Mouse (Mus musculus) B cell, adult 2 months (primary cell): Measurements from ENCODE around the gene Tenm2.

Experiments
- DNase-seq, 2 experiments: peaks; one replicate each; pipeline ENCODE4 v3.0.0; 2022

The Tenm2 gene

DNA sequence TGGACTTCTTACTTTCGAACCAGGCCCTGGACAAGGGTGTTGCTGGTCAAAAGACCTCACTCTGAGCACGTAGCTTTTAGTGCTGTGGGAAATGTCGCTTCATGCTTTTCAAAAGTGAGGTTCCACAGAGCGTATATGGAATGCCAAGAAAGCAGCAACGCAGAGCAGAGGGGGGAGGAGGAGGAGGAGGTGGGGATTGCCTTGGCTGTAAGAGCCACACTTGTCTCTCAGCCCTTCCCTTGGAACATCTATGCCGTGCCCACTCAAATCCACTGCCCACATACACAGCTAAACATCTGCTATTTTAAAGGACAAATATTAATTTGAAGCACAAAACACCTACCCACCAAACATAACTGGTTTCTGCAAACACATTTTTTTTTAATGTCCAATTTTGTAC lies 544.9 kb downstream of the Tenm2 start:
- DNase-seq, result no peak

DNA sequence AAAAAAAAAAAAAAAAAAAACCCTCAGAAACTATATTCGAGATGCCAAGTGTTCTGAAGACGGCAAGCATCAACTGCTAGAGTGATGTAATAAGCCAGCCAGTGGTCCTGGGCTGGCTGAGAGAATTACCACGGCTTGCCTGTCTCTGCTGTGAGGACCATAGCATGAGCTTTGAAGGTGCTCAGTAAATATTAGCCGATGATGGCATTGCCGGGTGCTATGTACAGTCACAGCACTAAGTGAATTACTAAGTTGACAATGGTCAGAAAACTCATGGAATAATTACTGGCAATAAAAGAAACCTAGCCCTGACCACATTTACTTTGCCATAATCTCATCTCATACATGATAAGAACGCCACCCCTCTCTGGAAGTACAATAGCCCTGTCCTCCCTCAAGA lies 549.5 kb downstream of the Tenm2 start:
- no peak for DNase-seq

DNA sequence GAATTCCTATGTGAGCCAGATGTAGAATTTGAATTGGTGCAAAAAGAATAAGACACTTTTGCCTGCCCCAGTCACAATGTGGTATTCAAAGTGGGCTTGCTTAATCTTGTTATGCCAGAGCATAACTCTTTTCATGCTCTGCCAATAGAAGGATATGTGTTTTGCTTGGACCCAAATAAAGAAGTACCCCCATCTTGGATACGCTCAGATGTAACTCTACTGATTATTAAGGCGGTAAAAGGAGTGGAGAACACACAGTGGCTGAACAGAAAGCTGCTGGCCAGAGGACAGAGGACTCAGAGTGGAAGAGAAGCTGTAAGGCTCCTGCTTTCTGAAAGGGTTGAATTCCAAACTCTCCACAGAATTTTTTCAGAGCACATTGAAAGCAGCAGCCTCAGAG lies 556.4 kb downstream of the Tenm2 start:
- DNase-seq, result no peak

DNA sequence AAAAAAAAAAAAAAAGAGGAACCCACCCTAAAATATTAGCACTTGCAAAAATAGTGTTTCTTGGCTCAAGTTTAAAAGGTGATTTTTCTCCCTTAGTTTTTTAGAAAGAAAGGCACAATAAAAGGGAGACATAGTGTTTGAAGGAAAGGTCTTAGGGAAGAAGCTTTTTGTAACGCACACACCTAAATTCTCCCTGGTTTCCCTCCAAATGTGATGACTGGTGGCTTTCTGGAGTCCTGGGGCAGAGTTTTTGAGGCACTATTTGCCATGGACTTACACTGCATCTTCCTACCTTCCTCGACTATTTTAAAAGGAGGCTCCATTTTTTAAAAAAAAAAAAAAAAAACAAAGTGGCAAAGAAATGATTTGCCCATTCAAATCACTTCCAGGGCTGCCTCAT lies 557.2 kb downstream of the Tenm2 start:
- DNase-seq, result no peak

DNA sequence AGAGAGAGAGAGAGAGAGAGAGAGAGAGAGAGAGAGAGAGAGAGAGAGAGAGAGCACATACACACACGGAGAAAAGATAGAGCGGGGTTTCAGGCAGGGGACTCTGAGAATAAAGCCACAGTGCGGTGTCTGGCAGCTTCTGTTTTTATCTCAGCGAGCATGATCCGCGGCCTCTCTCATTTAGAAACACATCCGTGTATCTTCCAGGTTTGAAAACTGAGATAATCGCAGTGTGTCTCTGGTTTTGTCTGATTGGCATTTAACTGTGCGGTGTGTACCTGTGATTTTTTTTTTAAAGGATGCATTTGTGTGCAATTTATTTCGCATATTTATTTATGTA lies 557.7 kb downstream of the Tenm2 start:
- DNase-seq, result no peak

DNA sequence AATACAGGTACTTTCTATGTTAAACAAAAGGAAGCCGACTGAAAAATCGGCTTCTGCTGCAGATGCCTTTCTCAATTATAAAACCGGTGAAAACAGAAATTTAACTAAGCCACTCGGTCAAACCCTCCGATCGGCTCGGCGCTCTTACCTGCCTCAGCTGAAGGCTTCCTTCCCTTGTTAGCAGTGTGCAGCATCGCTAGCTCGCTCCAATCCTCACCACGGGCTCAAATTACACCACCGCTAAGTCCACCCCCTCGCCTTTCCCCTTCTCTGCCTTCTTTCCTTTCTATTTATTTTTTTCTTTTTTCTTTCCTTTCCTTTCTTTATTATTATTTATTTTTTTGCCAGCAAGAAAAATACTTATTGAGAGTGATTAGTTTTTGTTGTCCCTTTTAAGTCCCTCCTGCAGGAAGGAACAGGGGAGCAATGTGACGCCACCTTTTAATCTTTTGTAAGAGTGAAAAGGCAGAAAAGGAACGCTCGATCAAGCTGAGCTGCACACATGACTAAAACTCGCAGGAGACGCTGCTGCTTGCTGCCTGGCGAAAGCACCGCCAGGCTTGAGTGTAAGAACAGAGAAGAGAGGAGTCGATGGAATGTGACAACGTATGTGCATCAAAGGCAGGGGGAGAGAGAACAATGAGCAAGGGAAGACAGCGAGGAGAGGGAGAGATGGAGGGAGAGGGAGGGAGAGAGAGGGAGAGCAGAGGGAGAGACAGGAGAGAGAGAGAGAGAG lies 558.3 kb downstream of the Tenm2 start:
- DNase-seq, result no peak

DNA sequence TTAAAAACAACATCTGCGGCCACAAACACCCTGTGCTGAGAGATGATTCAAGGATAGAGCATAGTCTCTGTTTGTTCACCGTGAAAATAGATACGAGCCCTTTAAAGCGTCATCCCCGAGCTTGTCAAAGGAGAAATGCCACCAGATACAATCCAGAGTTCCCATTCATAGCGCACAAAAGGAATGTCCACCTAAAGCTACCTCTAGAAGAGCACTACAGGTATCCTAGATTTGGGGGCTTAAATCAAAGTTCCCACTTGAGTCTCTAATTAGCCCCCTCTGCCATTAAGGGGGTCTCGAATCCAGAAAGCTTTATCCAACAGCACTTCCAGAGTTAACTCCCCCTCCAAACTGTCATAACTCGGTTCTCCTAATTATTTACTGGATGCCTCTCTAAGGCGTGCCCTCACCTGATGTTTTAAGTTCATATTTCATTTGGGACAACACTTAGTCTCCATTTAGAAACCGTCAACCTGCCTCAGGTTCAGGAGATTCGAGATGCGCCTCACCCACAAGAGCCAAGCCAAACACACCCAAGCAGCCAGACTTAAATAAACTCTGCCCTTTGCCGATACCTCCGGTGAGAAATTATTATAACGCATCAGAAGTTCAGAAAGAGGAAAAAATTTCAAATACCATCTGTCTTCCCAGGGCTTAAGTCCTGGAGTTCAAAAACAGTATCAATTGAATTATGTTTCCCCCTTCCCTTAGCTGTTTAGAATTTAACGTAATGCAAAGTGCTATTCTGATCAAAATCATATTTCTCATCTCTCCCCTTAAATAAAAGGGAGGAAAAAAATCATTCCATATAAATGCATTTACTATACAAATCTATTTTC lies 559.1 kb downstream of the Tenm2 start:
- DNase-seq, result no peak

DNA sequence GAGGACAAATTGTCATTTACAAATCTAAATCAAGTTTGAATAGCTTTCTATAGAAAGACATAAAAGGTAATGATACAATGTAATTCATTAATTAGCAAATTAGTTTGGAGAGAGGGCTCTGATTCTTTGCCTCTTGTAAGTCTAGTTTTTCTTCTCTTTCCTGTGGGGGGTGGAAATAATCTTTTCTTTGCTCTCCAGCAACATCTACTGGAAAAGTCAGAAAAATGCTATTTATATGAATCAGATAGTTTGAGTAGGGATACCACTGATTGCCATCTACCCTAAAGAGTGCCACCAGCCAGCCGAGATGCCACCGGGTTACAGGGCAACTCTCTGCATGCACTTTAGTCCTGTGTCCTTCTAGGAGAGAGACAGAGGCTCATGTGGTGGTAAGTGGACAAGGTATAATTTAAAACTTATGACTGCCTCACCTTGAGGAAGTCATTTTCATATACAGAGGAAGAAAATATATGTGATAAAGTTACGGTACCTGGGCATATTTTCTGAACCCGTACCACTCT lies 560.8 kb downstream of the Tenm2 start:
- no peak for DNase-seq

DNA sequence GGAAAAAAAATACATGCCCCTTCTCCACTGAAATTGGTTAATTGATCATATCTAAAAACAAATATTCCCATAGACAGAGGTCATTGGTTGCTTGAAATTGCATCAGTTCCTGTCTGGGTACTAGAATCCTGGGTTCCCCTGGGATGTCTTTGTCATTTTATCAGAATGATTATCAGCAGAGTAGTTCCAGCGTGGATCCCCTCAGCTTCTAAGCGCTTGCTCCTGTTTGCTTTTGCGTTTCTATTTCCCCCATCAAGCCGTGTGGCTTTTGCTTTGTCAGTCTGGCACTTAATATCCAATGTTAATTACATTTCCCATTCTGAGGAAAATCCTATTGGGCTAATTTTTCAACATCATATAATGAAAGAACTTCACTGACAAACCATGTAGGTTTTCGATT lies 561.6 kb downstream of the Tenm2 start:
- DNase-seq, result no peak

DNA sequence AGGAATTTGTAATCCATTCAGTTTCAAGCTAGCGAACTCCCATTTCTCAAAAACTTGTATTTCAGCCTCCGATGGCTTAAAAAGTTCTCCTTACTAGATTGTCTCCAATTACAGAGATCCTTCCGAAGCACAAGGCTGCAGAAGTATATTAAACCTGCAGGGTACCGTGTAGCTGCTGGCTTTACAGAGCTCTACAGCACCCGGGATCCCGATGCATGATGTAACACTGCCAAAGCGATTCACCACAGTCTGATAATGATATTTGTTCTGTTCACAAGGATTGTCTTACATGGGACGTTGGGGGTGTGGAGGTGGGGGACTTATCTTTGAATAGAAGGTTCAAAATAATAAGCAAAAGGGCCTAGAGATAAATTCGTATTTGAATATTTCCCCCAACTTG lies 564.6 kb downstream of the Tenm2 start:
- DNase-seq, result no peak

DNA sequence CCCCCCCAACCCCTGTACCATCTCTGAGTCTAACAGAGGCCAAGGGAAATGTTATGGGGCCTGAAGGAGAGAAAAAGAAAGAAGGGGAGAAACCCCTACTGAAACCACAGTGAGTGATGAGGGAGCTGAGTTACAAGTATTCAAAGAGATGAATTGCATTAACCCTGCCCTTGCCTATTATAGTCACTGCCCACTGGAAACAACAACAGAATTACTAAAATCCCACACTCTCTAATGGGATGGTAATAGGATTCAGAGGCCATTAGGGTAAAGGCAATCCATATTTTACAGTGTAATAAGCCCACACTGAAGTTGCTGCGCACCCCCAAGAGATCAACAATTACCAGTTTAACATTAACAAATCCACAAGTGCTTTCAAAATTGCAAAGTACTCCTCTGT lies 571.7 kb downstream of the Tenm2 start:
- no peak for DNase-seq

DNA sequence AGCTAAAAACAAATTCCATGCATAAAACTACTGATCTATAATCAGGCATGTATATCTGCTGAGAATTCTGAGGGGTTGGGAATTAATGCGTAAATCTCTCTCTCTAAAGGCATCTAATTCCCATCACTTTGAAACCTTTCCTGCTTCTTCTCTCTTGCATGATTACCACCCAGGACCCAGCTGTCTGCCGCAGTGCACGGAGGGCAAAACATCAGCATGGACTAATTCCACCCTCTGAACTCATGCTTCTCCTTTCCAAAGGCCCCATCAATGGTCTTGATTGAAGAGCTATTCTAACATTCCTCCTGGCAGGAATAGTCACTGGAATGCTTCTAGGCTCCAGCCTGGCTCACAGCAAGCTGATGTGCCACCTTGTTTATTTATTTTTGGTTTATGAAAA lies 572.2 kb downstream of the Tenm2 start:
- no peak for DNase-seq

DNA sequence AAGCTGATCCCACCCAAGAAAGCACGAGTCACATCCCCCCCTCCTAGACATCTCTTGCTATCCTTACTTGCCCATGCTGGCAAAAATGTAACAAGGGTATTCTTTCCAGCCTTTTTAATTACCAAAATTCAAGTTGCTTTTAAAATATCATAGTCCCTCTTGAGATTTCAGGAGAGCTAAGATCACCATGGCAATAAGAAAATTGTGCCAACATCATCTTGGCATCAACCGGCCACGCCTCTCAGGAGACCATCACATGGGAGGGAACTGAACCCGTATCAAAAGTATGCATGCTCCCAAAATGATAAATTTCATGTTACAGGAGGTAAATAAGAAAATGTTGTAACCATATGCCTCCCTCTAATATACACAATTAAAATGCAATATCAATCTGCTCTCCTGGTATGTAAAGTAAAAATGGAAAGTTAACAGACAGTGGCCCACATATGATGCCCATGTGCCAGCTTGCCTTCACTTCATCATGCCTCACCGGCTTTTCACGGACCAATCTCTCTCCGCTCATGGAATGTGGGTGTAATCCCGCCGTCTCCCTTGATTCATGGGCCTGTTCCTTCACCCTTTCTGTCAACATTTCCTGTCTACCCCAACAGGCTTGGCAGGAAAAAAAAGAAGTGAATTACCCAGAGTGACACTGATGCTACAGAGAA lies 582.0 kb downstream of the Tenm2 start:
- no peak for DNase-seq

DNA sequence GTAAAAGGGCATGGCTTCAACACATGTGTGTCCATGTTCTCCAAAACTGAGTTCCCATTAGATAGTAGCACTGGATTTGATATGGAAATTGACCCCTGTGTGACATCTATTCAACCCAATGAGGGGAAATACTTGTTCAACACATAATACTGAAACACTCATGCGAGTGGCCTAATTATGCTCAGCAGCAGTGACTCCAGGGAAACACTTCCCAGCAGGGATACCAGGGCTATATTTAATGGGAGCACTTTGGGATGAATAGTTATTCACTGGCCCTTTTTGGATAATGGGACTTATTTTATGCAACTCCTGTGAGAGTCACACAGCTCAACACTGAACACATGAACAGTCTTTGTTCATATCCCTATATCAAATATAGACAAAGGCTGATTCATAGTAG lies 588.6 kb downstream of the Tenm2 start:
- DNase-seq, result no peak

DNA sequence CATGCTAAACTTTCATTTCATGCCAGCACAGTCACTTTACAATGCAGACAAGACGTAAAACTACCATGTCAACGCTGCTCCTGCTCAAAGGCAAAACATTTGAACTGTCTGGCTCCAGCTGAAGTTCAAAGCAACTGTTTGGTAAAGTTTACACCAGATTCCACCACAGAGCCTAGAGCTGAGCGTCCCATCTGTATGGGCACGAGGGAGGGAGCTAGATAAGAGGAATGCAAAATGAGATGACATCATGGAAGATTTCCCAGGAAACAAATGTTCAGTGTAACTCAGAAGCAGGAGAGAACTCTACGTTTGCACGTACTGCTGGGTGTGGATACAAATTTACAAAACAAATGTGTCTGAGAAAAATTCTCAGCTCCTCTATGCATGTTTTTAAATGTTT lies 600.7 kb downstream of the Tenm2 start:
- no peak for DNase-seq

DNA sequence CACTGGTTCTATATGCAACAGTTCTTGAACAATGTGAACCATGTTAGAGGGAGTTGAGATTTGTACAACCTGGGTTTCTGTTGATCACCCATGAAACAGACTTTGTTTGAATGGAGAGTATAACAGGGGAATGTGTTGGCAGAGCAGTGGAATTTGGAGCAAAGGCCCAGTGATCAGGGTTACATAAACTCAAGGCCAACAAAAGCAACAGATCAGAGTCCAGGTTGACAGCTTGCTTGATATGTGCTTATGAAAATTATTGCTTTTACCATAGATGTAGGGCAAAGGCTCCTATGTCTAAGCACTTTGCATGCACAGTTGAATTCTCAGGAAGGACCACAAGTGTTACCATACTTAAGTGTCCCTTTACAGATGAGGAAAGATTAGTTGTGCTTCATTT lies 603.6 kb downstream of the Tenm2 start:
- no peak for DNase-seq

DNA sequence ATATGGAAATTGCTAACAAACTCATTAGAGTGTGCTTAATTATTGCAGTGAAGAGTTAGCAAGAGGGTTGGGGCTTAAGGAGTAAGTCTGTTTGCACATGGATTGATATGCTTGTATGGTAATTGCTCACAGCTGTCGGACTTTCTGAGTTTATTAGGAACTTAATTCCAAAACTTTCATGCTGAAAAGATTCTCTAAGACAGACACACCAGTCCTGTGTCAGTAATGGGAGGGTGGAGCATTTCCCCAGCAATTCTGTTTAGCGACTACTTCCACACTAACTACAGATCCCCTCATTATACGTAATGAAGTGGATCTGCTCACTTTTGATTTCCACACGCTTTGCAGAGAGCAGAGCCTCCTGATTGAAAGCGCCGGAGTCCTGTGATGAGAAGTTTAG lies 622.0 kb downstream of the Tenm2 start:
- DNase-seq, result no peak

DNA sequence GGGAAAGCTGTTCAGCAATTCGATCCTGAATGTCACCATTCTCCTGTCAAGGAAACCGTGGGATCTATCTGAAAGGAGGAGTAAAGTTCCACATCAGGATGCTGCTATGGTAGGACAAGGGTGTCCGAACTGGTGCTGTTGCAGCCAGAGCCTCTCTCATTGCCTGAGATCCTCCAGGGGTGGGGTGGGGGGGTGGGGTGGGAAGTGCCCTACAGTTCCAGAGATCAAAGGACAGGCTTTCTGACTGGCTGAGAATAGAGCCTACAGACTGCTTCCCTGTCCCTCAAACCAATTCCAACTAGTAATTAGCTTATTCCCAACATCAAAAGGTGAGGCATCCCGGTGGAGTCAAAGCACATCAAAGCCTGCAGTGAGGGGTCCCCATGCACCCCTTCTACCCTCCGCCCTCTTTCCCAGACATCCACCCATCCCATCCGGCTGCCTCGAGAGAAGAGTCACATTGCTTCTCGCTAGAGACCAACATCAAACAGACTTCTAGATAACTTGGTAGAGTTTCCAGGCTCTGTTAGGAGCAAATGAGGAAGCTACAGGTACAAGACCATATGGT lies 630.9 kb downstream of the Tenm2 start:
- no peak for DNase-seq

DNA sequence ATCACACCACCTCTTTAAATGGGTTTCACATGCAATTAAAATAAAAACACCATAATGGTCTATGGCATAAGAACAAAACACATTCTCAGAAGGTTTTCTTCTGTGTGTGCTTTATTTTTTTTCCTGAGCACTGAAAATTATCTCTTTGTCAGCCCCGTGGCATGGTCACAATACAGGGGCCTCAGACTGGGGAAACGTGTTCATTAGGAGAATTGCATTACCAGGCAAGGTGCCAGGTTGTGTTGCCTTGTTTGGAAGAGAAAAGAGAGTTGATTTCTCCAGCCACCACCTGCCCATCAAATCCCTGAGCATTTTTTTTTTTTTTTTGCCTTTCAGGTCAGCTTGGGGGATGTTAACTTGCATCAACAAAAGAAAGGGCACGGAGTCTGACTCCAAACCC lies 631.5 kb downstream of the Tenm2 start:
- no peak for DNase-seq

DNA sequence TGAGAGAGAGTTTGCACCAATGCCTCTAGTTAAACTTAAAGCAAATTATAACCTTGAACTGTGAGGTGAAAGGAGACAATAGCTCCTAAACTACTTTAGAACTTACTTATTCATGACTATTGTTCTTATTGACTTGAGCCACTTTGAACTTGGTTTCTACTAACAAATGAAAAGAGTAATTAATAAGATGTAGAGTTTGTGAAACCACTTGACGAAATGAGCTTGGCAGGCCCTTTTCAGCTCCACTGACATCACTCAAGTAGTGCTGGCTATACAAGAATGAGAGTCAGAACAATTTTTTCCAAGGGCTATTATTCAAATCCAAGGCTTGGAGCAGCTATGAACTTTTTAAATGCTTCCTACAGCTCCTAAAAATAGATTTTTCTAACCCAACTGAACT lies 643.3 kb downstream of the Tenm2 start:
- DNase-seq, result no peak

DNA sequence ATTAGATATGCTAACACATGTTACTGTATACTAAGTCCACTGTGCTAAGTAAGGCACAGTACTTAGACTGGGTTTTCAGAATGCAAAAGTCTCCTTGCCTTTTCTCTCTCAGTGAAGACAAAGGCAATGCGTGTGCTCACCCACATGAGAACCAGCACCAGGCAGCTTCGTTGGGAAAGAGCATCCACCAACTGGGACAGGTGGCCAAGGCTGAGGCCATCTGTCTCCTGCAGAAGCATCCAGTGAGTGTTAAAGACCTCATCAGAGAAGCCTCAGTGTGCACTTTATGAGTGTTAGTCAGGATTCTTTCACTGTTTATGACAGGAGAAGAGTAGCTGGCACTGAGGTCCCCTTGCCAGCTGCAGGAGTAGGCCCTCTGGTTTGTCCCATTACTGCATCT lies 669.6 kb downstream of the Tenm2 start:
- DNase-seq, result no peak

DNA sequence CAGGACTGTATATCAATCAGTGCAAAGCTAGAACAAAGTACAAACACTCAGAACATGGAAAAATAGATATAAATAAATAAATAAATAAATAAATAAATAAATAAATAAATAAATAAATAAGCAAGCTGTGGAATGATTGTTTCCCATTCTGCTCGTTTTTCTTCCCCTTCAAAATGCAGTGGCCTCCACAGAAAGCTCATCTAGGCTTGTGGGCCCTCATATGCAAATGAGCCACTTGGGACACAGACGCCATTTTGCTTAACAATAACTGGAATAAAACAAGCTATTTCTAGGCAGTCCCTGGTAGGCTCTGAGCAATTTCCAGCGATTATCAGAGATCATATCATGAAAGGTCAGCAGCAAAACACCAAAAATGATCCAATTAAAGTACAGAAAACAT lies 672.9 kb downstream of the Tenm2 start:
- DNase-seq, result no peak

DNA sequence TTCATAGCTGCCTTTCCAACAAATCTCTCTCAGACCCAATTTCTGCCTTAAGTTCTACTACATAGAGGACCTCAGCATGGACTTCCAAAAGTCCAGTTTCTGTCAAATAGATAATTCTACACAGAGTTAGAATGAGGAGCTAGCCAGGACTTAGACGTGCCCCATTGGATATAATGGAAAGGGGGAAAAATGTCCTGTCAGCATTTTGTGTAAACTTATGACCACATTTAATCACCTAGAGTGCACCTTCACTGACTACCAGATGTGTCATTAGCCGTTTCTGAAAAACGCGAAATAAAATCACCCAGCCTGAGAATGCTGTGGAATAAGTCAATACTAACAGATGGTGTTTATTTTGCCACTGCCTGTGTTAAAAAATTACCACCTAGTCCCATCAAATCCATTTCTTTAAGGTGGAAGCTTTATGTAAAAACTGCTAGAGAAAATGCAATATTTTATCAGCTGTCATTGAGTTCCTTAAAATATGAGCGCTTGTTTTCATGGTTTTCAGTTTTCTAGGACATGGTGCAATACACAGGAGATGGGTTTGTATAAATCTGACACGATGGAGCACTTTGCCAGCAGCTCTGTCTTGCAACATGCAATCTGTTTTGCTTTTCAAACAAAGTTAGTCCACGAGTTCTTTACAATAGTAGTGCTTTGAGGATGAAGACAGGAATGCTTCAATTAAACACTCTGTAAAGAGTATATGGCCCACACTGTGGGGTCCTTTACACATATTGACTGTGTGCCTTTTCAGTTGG lies 674.8 kb downstream of the Tenm2 start:
- no peak for DNase-seq
